Mouse (Mus musculus): Measurements from ENCODE around the gene Shisal1. TPM values are rescaled to one million over a fixed set of nuclear protein-coding genes. Genes with fewer than 3 reads are reported as not detected.
A peak's percentile ranks its signal among the peaks of the same experiment; 100 is the strongest.

Shisal1 gene
- polyA plus RNA-seq, 1 experiment from 2014 or later: 3.0 TPM

DNA sequence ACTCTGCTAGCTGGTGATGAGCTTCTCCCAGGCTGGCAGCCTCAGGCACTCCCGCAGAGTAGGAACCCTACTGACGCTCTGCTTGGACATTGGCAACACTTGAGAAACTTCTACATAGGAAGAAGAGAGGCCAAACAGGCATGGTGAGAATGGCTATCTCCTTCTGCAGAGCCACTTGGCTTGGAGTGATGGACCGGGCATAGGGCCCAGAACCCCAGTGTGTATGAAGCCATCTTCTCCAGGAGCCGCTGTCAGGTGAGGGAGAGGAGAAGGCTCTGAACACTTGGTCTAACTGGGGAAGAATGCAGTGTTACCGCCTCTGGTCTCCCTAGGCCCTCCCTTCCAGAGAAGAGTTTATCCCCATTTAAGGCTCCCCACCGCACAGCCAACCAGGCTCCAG lies 19.3 kb downstream of the Shisal1 start:
- no peak for DNase-seq (ENCODE audit: low spot score)

DNA sequence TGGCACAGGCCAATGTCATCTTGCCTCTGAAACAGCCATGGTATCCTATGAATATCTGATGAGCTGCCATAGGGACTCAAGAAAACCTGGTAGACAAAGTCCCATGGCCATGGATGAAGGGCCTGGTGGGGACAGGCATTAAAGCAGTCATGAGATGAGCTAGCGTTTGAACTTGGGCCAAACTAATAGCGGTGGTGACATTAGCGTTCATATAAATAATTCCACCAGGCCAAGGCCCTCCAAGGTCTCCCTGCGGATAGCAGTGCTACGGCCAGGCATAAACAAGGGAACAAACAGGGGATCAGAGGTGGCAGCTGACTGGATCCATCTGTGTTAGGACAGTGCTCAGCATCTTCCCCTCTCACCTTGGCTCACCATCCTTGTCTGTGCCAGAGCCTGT lies 21.2 kb downstream of the Shisal1 start:
- no peak for DNase-seq (ENCODE audit: low spot score)

GRCm38 (mm10) chr15:84423781-84424180 lies 23.1 kb downstream of the Shisal1 start:
- no peak for DNase-seq (ENCODE audit: low spot score)

DNA sequence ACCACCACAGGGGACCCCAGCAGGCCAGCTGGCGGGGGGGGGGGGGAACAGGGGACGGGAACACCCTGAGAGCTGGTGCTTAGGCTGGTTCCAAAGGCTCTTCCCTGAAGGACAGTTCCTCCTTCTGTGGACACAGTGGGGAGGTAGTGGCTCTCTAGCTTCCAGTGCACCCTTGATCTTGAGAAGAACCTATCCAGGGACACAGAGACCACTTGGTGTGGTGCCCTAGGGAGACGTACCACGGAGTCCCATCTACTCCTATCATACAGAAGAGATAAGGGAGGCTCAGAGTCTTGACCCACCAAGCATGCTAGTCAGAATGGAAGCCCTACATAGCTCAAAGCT lies 28.7 kb downstream of the Shisal1 start:
- DNase-seq (ENCODE audit: low spot score): no peak

DNA sequence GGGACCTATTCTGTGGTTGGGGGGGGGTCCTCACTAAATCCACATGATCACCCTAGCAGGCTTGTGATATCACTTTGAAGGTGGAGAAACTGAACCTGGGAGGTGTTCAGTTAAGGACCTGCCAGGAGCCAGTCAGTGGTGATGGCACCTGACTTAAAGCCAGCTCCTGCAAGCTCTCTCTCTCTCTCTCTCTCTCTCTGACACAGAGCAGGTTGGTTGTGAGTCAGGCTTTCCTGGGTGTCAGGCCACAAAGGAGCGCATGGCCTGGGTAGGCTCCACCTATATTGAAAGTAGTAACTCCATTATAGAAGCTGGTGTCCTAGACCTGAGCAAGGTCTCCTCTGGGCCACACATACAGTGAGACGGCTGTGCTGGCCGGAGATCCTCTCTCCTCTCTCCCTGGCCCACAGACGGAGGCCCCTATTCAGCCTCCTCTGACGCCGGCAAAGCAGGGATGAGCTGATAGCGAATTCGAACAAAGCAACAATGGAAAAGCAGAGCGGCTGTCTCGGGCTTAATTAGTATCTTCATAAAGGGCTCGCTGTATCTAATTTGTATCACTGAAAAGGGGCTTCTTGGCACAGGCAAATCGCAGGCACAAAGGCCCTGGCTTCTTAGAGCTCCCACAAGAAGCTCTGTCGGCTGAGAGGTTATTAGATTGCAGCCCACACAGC lies 29.2 kb downstream of the Shisal1 start:
- DNase-seq (ENCODE audit: low spot score): no peak

DNA sequence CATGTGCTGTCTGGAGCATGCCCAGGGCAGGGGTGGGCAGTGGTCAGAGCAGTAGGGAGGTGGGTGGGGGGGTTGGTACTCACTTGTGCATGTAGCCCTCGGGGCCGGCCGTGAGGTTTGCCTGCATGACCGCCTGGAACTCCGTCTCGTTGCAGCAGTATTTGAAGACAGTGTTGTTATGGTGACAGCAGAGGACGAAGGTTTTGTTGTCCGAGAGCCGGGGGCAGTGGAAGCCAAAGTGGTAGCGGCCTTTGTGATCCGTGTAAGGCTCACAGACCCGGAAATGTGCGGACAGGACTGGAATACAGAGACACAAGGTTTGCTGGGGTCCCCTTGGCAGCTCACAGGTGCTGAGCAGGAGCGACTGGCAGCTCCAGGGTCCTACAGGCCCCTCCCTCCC lies 29.9 kb downstream of the Shisal1 start:
- no peak for DNase-seq (ENCODE audit: low spot score)

- no peak for DNase-seq (ENCODE audit: low spot score)
Measured at GRCm38 (mm10) chr15:84414040-84414848, 32.7 kb downstream of the Shisal1 start.

DNA sequence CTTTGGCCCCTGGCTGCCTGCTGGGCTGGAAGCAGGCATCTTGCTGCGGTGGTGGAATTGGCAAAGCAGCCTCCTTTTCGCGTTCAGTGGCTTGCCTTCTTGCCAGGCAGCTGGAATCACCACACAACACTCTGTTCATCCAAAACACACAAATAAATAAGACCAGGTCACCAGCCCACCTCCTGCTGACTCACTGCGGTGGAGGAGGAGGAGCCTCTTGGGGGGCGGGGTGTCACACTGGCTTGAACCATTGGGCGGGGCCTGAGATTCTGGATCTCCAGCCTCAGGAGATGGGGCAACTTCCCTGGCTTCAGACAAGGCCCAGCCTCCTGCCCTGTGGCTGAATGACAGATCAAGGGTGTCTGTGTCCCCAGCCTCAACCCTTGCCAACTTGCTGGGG lies 34.5 kb downstream of the Shisal1 start:
- DNase-seq (ENCODE audit: low spot score): no peak

DNA sequence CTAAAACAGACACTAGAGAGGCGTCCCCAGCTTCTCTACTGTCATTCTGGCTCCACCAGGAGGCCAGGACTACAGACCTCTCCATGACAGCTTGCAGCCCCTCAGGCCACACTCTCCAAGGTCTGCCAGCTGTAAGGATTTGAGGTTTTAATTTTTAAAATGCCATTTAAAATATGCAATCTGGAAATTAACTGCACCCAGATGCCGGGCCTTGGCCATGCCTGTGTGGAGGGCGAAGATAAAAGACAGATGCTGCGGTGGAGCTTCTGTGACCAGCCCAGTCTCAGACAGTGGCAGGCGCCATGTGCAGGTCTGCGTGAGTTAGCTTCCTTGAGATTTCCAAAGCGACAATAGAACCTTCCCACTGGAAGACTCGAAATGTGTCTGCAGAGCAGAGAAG lies 36.8 kb downstream of the Shisal1 start:
- DNase-seq (ENCODE audit: low spot score): no peak

DNA sequence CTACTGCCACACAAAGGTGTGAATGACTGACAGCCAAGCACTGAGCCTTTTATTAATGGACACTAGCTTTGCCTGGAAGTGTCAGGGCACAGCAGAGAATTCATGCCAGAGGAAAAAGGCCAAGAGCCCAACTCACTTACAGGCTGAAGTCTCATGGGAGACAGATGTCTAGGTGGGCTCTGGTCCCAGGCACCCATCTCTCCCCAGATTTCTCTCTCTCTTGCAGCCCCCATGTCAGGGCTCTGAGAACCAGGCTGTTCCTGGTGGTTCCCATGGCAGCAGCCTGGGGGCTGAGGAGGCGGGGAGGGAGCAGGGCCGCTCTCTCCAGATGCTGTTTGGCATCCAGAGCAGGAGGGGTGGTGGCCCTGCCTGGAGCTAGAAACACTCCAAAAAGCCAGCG lies 38.3 kb downstream of the Shisal1 start:
- DNase-seq (ENCODE audit: low spot score): no peak

DNA sequence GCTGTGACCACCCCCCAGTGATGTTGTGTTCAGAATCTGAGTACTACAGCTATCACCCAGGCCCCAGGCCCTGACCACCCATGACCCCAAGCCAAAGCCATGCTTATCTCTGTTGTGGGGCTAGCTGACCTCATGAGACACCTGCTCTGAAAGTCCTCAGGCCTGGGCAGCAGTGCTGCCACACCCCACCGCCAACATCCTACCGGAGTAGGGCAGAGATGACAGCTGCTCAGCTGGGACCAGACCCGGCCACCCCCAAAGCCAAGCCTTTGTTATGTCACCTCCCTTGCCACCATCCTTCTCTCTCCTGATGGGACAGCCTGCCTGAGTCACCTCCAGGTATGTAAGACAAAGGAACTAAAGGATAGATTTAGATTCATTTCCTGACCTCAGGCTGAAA lies 41.1 kb downstream of the Shisal1 start:
- DNase-seq (ENCODE audit: low spot score): no peak

- DNase-seq (ENCODE audit: low spot score): no peak
Measured at GRCm38 (mm10) chr15:84403454-84404113, 43.3 kb downstream of the Shisal1 start.

DNA sequence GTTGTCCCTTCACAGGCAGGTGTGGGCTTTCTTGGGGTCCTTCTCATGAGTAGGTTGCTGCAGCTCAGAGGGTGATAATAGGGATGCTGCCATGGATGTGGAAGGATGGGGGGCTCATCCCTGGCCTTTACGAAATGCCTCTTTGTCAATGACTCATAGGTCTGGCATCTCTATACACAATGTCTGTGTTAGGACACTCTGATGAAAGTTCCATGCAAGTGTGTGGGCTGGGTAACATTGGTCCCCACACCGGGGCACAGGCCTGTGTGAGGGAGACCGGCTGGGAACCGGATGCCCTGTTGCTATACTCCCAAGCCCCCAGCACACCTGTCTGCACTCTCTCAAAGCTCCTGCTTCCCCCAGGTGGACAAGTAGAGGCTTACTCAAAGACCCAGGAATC lies 48.3 kb downstream of the Shisal1 start:
- DNase-seq (ENCODE audit: low spot score): no peak

DNA sequence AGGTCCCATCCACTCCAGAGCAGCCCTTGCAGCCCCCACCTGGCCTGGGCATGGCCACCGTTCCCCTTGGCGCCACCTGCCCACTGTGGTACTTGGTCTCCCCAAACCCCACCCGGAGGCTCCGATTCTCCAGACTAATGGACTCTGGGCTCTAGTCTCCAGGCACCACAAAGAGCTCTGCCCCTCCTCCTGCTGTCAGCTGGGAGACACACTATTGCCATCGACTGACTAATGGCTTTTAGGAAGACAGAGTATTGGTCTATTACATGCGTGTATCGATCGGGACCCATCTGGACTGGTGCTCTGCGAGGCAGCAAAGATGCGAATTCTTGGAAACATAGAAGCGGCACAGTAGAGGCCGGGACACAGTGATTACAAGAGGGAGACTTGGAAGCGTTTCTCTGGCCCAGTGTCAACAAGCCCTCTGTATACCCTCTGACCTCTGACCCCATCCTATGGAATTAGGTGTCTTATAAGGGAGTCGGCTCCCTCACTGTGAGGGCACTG lies 49.2 kb downstream of the Shisal1 start:
- no peak for DNase-seq (ENCODE audit: low spot score)

DNA sequence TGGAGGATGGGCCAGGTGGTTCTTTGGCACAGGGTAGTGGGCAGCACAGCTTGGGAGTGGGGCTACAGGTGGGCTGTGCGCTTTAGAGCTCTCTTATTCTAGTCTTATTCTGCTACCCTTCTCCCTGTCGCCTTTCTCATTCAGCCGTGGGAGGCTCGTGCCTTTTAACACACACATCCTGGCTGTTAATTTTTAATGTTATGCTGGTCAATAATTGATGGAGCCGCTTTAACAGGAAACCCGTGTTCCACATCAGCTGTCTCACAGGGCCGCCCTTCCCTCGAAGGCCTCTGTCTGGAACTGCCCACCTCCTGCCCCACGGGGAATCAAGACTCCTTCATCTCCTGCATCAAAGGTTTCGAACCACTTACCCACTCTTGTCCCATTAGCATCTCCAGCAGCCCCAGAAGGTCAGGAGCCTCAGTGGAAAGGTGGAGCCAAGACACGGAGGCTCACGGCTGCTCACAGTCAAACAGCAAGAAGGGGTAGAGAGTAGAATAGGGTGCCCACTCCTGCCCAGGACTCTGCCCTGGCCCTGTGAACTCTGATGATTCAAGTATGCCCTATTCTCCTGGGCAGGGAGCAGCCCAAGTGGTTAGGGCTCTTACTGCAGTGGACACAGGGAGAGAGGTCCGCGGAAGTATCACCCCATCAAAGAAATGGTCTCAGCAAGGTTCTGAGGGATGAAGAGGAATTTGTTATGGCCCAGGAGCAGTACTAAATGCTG lies 51.4 kb downstream of the Shisal1 start:
- DNase-seq (ENCODE audit: low spot score): no peak

- DNase-seq (ENCODE audit: low spot score): peak; percentile 48
Measured at GRCm38 (mm10) chr15:84393341-84393740, 53.6 kb downstream of the Shisal1 start.

GRCm38 (mm10) chr15:84392840-84393239 lies 54.1 kb downstream of the Shisal1 start:
- DNase-seq (ENCODE audit: low spot score): no peak

- no peak for DNase-seq (ENCODE audit: low spot score)
Measured at GRCm38 (mm10) chr15:84392131-84392530, 54.8 kb downstream of the Shisal1 start.

GRCm38 (mm10) chr15:84388698-84389131 lies 58.2 kb downstream of the Shisal1 start:
- peak; percentile 87 for DNase-seq (ENCODE audit: low spot score)

DNA sequence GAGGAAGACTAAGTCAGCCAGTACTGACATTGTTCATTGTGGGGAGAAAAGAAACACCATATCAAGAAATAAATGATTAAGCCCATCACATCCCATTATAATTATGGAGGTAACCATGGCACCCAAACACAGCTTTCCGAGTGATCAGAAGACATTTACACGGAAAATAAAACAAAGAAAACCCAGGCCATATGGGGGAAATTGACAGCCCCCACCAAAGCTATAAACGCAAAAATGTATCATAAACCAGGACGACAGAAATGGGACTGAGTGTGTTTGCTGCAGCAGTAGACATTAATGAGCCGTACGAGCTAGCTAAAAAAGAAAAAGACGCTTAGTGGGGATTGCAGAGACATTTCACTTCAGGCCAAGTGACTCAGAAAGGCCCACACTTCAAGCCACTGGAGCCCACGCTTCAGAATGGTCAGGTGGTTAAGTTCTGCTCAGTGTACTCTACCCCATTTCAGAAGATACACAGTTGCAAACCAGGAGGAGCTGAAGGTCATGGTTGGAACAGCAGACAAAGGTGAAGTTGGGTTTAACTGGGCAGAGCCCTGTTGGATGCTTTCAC lies 60.8 kb downstream of the Shisal1 start:
- no peak for DNase-seq (ENCODE audit: low spot score)

- peak; percentile 80 for DNase-seq (ENCODE audit: low spot score)
Measured at GRCm38 (mm10) chr15:84384066-84384465, 62.8 kb downstream of the Shisal1 start.
